Mouse (Mus musculus): ENCODE results near the gene Tesk1. TPM values are rescaled to one million over a fixed set of nuclear protein-coding genes. Genes with fewer than 3 reads are reported as not detected.
A peak's percentile ranks its signal among the peaks of the same experiment; 100 is the strongest.
"Not testable (repeated sequence)": the region's sequence is repeated elsewhere in the genome, so short reads cannot be mapped to it uniquely, and the experiment has no call there.

Gene Tesk1
- total RNA-seq, 1 experiment from 2014 or later: 17.6 TPM

DNA sequence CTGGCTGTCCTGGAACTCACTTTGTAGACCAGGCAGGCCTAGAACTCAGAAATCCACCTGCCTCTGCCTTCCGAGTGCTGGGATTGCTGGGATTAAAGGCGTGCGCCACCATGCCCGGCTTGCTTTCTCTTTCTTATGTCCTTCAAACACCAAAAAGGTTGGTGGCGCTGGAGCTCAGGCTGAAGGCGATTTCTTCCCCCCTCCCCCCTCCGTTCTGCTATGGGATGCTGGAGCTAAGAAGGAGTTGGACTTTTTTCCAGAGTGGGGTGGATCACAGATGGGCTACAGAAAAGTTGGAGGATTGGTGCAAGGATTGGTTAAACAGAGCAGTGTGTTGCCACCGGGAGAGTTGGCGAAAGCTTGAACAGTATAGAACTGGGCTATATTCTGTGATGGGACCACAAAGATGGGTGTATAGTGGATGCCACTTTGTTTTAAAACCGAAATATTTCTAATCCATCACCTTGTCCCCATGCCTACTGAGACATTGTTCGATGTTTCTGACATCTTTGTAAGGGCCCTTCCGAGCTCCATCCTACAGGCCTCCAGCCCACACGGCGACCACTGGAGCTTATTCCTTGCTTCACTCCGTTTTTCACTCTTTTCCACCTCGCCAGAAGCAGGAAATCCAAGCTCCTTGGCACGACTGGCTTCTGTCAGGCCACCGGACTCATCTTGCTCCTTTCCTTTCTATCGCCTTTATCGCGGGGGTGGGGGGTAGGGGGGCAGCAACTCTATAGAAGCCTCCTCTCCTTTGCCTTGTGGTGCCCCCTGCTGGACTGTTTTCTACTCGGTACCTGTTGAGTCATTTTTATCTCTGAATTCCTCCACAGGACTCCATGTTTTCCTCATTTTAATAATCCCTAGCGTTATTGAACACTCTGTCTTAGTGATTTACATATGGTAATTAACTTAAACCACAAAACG, 37.4 kb downstream of the Tesk1 start:
- no peak; a peak in 1 of 4 replicates for ATAC-seq (replicated peaks in 1 of 2; ENCODE audit: insufficient read depth in 1 of 2, low FRiP score in 2 of 2, low TSS enrichment in 1 of 2, low read depth in 1 of 2, poor library complexity in 2 of 2, severe bottlenecking in 2 of 2)

GRCm38 (mm10) chr4:43480985-43481384, 39.2 kb downstream of the Tesk1 start:
- ATAC-seq (replicated peaks in 1 of 2; ENCODE audit: insufficient read depth in 1 of 2, low FRiP score in 2 of 2, low TSS enrichment in 1 of 2, low read depth in 1 of 2, poor library complexity in 2 of 2, severe bottlenecking in 2 of 2): no peak

DNA sequence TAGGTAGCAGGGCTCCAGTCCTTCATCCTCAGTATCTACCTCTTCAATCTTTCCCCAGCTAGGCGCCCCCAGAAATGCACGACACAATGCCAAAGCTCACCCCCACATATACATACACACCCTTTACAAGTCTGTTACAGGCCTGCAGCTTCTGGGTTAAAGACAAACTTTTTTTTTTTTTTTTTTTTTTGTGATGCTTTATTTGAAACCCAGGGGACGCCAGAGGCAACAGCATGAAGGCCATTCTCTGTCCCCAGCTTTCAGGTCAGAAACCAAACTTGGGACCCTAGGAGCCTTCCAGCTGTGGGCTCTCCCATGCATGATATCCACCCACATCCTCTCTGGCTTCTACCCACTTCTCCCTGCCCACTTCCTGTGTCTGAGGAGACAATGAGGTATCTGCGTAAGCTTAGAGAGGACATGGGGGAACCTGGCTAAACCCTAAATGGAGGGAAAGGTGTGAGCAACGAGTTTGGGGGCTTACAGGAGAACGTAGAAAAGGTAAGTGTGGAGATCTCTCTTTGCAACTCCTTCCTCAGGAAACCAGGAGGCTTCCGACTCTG, 40.2 kb downstream of the Tesk1 start:
- peak in 1 of 2 experiments; percentile 15; a peak in 1 of 4 replicates for ATAC-seq (replicated peaks in 1 of 2; ENCODE audit: insufficient read depth in 1 of 2, low FRiP score in 2 of 2, low TSS enrichment in 1 of 2, low read depth in 1 of 2, poor library complexity in 2 of 2, severe bottlenecking in 2 of 2)

DNA sequence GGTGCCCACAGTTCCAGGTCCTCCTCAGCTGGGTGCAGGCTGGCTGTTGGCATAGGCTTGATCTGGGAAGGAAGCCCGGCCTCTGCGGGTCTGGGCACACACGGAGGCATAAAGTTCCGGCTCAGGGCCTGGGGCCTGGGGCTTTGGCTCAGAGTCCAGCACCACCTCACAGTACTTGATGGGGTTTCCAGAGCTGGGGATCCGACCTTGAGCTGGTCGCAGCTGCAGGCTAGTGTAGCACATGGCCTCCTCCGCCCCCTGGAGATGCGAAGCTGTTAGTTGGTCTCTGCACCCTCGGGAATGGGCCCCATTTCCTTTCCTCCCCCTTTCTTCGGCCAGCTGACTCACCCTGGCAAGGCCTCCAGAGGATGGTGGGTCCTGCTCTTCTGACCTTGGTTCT, 40.9 kb downstream of the Tesk1 start:
- ATAC-seq (replicated peaks in 1 of 2; ENCODE audit: insufficient read depth in 1 of 2, low FRiP score in 2 of 2, low TSS enrichment in 1 of 2, low read depth in 1 of 2, poor library complexity in 2 of 2, severe bottlenecking in 2 of 2): no peak

GRCm38 (mm10) chr4:43483535-43484091, 41.9 kb downstream of the Tesk1 start, which contains the start of gene Sit1:
Gene Sit1 (minus strand): TSS chr4:43483734.
- no peak for ATAC-seq (replicated peaks in 1 of 2; ENCODE audit: insufficient read depth in 1 of 2, low FRiP score in 2 of 2, low TSS enrichment in 1 of 2, low read depth in 1 of 2, poor library complexity in 2 of 2, severe bottlenecking in 2 of 2)

DNA sequence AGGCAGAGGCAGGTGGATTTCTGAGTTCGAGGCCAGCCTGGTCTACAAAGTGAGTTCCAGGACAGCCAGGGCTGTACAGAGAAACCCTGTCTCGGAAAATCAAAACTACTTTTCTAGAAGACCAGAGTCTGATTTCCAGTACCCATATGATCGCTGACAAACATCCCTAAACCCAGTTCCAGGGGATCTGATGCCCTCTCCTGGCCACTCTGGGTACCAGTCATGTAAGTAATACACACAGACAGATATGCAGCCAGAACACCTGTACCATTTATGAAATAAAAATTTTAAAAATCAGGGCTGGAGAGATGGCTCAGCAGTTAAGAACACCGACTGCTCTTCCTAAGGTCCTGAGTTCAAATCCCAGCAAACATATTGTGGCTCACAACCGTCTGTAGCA, 43.9 kb downstream of the Tesk1 start:
- not testable (repeated sequence) for ATAC-seq (replicated peaks in 1 of 2; ENCODE audit: insufficient read depth in 1 of 2, low FRiP score in 2 of 2, low TSS enrichment in 1 of 2, low read depth in 1 of 2, poor library complexity in 2 of 2, severe bottlenecking in 2 of 2)

DNA sequence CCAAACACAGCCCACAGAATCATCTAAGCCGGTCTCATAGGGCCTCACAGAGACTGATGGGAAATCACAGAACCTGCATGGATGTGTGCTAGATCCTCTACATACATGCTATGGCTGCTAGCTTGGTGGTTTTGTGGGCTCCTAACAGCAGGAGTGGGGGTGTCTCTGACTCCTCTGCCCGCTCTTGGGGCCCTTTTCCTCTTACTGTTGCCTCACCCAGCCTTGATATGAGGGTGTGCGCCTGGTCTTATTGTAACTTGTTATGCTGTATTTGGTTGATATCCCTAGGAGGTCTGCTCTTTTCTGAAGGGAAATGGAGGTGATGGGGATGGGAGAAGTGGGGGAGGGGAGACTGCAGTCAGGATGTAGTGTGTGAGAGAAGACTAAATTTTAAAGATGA, 47.9 kb downstream of the Tesk1 start:
- ATAC-seq (replicated peaks in 1 of 2; ENCODE audit: insufficient read depth in 1 of 2, low FRiP score in 2 of 2, low TSS enrichment in 1 of 2, low read depth in 1 of 2, poor library complexity in 2 of 2, severe bottlenecking in 2 of 2): no peak

- no peak for ATAC-seq (replicated peaks in 1 of 2; ENCODE audit: insufficient read depth in 1 of 2, low FRiP score in 2 of 2, low TSS enrichment in 1 of 2, low read depth in 1 of 2, poor library complexity in 2 of 2, severe bottlenecking in 2 of 2)
Measured at GRCm38 (mm10) chr4:43490801-43491200, 49.1 kb downstream of the Tesk1 start.

- ATAC-seq (replicated peaks in 1 of 2; ENCODE audit: insufficient read depth in 1 of 2, low FRiP score in 2 of 2, low TSS enrichment in 1 of 2, low read depth in 1 of 2, poor library complexity in 2 of 2, severe bottlenecking in 2 of 2): no peak
Measured at GRCm38 (mm10) chr4:43492101-43492820, 50.5 kb downstream of the Tesk1 start.

- ATAC-seq (replicated peaks in 1 of 2; ENCODE audit: insufficient read depth in 1 of 2, low FRiP score in 2 of 2, low TSS enrichment in 1 of 2, low read depth in 1 of 2, poor library complexity in 2 of 2, severe bottlenecking in 2 of 2): peak; percentile 93 to 95
Measured at GRCm38 (mm10) chr4:43492821-43493185, 51.1 kb downstream of the Tesk1 start, which contains the start of gene Ccdc107. Gene Ccdc107 (plus strand): TSS chr4:43492900.

GRCm38 (mm10) chr4:43493186-43493845, 51.6 kb downstream of the Tesk1 start:
- peak; percentile 75 for ATAC-seq (replicated peaks in 1 of 2; ENCODE audit: insufficient read depth in 1 of 2, low FRiP score in 2 of 2, low TSS enrichment in 1 of 2, low read depth in 1 of 2, poor library complexity in 2 of 2, severe bottlenecking in 2 of 2)

DNA sequence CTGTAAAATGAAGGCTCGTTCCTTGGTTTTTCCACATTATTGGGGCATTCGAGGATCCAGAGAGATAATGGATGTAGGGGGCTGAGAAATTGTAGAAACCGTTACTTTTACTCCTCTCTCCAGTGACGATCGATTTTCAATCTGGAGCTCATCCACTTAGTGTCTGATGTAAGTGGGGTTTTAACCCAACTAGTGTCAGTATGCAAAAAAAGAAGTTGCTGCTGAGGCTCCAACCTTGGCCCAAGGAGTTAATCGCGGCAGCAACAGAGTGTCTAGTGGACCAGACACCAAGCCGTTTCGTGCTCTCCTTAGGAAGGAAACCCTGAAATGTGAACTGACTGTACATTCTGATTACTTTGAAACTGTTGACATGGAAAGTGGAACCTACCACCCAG, 52.1 kb downstream of the Tesk1 start:
- ATAC-seq (replicated peaks in 1 of 2; ENCODE audit: insufficient read depth in 1 of 2, low FRiP score in 2 of 2, low TSS enrichment in 1 of 2, low read depth in 1 of 2, poor library complexity in 2 of 2, severe bottlenecking in 2 of 2): no peak

DNA sequence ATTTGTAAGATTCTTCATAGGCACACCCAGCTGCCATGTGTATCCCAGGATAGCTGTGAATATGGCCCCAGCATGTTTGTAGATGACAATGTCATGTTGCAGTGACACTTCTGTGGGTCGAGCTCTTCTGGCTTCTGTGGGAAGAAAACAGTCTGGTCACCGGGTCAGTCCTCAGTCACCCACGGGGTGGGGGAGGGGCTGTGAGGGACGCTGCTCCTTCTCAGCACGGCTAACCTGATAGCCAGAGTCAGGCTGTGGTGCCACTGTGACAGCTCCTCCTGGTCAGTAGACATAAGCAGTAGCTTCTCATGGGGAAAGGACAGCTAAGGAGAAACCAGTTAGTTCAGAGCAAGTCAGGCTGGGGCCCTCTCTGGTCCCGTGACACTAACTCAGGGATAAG, 54.8 kb downstream of the Tesk1 start:
- no peak for ATAC-seq (replicated peaks in 1 of 2; ENCODE audit: insufficient read depth in 1 of 2, low FRiP score in 2 of 2, low TSS enrichment in 1 of 2, low read depth in 1 of 2, poor library complexity in 2 of 2, severe bottlenecking in 2 of 2)

- ATAC-seq (replicated peaks in 1 of 2; ENCODE audit: insufficient read depth in 1 of 2, low FRiP score in 2 of 2, low TSS enrichment in 1 of 2, low read depth in 1 of 2, poor library complexity in 2 of 2, severe bottlenecking in 2 of 2): no peak
Measured at GRCm38 (mm10) chr4:43497405-43497804, 55.7 kb downstream of the Tesk1 start.

Data from hematopoietic stem cell, adult 5-6 weeks (primary cell).